Mouse (Mus musculus): Measurements from ENCODE around the gene Olfr292.

Gene Olfr292

DNA sequence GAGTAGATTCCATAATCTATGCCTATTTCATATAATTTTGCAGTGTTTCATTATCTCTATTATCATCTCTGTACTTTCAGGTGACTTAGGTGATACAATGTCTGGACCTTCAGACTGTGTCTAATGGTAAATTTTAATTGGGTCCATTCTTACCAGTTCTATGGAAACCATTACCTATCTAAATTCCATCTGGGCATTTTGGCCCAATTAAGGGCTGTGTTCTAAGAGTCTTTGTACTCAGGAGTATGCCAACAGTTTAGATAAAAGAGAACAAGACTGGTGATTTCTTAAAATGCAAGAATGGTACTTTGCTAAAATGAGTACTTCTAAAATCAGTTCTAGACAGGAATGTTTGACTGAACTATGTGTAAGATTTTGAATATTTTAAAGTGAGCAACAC, at the start of gene Olfr292:
Olfr292 (plus strand) TSS at position 301 of the 400 bp plus-strand sequence.
- DNase-seq (ENCODE audit: low read depth, low spot score): no peak

DNA sequence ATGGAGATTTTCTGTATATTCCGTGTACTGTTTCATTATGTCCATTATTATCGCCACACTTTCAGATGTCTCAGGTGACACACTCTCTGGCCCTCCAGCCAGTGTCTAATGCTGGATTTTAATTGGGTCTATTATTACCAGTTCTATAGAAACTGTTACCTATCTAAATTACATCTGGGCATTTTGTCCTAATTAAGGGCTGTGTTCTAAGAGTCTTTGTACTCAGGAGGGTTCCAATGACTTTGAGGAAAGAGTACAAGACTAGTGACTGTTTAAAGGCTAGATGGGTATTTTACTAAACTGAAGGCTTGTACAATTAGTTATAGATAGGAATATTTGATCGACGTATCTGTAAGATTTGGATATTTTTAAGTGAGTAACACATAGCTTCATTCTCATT, 39.4 kb upstream of the Olfr292 start, which contains the start of gene Olfr293:
Olfr293 (plus strand) TSS at position 301 of the 400 bp plus-strand sequence.
- no peak for DNase-seq (ENCODE audit: low read depth, low spot score)

DNA sequence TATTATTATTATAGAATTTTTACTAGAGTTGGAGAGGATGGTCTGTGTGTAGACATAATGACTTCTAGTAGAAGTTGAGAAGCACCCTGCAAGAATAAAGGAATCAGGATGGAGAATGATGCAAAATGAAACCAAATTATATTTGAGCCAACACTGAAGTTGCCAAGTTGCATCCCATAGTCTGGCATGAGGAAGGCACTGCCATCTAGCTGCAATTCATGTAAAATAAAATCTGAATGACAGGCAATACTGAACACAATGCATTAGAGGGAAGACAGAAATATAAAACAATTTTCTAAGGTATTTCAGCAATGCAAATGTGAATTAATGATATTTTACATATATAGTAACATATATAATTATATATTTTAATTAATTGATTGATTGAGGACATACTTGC, 36.9 kb downstream of the Olfr292 start:
- no peak for DNase-seq (ENCODE audit: low read depth, low spot score)
